Mouse (Mus musculus) hindlimb bud, embryonic 11.5 days (tissue): ENCODE data around the gene Cul4b.
"Not testable (repeated sequence)": the region's sequence is repeated elsewhere in the genome, so short reads cannot be mapped to it uniquely, and the experiment has no call there.

Experiments
- DNase-seq: peaks from one replicate; pipeline ENCODE4 v3.0.0-alpha.2; 2012; ENCODE audit warnings: low read depth, low spot score; ENCODE audit errors: extremely low spot score

The Cul4b gene

DNA sequence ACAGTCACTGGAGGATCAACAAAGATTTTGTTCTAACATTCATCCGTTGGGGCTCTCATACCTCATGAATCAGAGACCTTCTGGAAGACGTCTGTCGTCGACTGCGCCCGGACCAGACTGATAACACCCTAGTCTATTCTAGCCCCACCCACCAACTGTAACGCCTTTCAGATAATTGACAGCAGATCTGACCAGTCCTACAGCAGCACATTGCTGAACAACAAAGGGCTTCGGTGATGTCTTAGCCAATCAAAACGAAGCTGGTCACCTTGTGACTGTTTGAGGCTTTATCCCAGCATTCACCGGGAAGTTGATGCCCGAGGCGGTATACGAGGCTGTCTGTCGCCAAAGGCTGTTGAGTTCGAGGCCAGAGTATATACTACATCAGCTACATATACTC, at the start of gene Cul4b:
Gene Cul4b (minus strand): TSS at position 119 of the 400 bp plus-strand sequence.
- DNase-seq: no peak

GRCm38 (mm10) chrX:38600995-38601369, 25.0 kb upstream of the Cul4b start:
- DNase-seq: no peak

DNA sequence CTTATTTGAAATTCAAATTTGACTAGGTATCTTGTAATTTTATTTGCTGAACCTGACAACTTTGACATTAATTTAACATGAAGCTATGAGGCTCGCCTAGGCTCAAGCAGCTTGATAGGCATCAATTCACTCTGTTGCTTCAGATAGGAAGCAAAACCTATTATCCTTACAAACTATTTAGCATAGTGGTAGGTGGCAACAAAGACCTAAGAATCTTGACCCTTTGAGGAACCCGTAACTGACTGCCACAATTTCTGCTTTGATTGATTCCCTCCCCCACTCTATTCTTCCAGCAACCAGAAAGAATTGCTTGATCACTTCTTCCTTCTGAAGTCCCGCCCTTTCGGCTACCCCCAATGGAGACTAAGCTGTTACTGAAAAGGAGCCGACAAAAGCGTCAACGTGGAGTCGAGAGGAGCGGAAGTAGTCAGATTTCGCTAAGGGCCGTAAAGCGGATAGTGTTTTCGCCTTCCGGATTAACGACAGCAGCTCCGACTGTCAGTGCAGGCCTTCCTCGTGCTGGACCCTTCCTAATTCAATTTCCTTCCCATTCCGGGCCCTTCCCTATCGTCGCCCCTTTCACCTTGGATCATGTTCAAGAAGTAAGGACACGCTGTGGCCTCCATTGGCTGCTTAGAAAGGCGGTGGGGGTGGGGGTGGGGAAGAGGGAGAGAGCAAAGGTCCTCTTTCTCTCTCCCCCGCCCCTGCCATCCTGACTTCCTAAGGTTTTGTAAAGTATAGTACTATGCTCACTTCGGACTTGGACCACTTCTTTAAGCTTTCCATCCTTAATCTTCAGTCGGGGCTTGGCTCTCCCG, 24.4 kb upstream of the Cul4b start, which contains the start of gene Mcts1:
Gene Mcts1 (plus strand): TSS at position 402 of the 818 bp plus-strand sequence.
- DNase-seq: peak; percentile 54

DNA sequence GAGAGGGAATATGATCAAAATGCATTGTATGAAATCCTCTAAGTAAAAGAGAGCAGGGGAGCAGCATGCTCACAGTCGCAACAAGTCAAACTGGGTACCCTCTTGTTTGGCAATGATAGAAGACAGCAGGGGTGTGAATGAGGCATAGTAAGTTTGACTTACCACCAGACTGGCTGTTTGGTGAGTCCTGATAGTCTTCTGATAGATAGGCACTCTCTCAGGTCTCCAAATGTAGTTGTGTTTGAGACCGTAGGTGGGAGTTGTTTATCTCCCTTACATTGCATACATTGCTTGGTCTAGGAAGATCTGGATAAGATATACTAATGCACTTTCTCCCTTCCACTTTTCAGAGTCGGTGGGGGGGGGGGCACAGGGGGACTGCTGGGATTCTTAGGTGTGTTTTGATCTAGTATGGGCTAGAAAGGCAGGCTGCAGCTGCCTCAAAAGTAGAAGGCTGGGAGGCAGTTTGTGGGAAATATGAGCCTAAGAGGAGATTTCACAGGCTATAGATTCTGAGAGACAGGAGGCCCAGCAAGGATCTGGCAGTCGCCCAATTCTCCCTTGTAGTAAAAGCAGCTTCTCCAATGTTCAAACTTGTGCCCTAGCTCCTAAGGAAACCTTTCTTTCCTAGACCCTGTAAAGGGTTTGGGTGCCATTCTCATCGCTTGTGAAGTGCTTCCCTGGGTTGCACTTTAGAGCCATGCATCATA, 17.3 kb upstream of the Cul4b start:
- DNase-seq: no peak

- DNase-seq: no peak
Observed at GRCm38 (mm10) chrX:38591749-38592148, 15.8 kb upstream of the Cul4b start.

GRCm38 (mm10) chrX:38589827-38590226, 13.8 kb upstream of the Cul4b start:
- DNase-seq: no peak

DNA sequence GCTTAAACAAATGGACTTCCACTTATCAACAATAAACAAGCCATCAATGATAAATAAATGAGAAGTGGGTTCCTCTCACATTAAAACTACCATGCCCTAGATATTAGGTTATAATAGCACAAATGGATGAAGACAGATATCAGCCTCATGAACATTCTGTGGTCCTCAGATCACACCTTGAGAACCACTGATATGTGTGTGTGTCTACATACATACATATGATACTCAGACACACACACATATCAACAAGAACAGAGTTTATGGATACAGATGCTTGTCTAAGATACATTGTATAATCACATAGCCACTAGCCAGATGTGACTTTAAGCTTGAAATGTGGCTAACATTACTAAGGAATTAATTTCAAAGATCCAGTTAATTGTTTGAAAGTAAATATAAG, 7.3 kb upstream of the Cul4b start:
- no peak for DNase-seq

GRCm38 (mm10) chrX:38581140-38581539, 5.1 kb upstream of the Cul4b start:
- DNase-seq: no peak

DNA sequence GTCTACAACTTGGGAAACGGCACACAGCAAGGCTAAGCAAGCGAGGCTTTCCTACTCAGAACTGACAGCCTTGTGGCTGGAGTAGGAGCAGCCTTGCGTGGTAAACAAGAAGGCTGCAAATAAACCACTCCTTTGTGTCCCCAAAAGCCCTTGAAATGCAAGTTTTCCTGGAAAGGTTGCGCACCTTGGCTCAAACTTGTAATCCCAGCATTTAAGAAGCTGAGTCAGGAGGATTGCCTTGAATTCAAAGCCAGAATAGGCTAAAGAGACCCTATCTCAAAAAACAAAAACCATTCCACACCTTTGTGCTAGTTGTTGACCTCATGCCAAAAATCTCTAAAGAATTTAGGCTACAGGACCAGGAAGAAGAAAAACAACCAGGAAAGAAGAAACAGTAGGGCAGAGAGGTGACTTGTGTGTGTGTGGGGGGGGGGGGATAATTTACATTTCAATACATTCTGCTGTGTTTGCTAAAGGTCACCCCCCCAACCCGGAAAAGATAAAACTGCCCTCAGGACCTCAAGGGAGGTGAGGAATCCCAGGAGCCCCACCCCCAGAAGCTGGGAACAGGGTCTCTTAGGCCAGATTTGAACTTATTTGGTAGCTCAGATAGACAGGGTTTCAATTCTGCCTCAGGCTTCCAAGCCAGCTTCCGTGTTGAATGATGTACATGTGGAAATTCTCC, 9.3 kb downstream of the Cul4b start:
- DNase-seq: no peak

GRCm38 (mm10) chrX:38565176-38565542, 10.8 kb downstream of the Cul4b start:
- peak; percentile 8 for DNase-seq

DNA sequence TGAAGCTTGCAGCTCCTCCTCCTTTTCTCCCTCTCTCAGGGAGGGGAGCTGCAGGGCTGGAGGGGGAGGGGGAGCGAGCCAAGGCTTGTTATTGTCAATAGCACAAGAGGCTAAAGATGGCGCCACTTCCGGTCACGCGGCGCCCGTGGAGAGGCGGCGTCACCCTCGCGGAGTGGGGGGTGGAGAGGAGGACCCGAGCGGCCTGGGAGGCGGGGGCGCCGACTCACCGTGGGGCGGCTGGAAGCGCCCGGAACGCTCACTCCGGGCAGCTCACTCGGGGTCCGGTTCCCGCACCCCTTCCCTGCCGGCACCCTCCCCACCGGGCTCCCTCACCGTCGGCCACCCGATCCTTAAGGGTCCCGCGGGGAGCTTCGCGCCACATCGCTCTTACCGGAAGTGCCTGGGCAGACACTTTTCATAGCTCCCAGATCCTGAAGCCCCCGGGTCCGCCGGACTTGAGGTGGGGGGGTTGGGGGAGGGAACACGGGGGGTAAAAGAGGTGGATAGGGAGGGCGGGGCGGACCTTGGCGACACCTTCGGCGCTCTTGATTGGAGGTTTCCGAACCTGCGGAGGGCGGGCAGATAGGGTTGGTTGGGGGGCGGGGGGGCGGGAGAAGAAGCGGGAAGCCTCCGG, 11.3 kb downstream of the Cul4b start:
- peak; percentile 18 for DNase-seq

GRCm38 (mm10) chrX:38563941-38564541, 12.0 kb downstream of the Cul4b start:
- no peak for DNase-seq

DNA sequence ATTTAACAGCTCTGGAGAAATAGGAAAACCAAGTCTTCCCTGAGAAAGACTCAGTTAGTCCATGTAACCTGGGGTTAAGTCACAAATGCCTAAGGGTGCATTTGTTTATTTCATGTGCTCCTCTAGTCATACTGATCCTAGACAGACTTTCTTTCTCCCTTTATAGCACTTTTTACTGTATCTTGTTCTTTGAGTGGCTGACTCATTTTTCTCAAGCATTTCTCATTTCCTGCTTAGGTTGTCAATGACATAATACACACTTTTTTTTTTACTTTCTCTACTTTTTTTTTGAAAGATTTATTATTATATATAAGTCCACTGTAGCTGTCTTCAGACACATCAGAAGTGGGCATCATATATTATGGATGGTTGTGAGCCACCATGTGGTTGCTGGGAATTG, 22.7 kb downstream of the Cul4b start:
- DNase-seq: no peak

DNA sequence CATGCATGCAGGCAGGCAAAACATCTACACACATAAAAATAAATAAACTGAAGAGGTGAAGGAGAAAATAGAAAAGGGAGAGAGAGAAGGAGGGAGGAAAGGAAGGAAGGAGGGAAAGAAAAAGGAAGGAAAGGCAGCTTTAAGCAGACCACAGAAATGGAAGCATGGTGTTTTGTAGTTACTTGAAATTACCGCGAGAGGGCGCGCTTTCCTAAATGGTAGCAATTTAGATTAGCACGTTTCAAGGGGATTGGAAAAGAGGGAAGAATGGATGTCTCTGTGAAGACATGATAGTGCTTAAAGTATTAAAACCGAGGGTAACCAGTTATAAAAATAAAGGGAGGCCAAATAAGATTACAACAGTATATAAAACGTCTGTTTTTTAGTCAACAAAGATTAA, 61.4 kb downstream of the Cul4b start:
- DNase-seq: no peak

DNA sequence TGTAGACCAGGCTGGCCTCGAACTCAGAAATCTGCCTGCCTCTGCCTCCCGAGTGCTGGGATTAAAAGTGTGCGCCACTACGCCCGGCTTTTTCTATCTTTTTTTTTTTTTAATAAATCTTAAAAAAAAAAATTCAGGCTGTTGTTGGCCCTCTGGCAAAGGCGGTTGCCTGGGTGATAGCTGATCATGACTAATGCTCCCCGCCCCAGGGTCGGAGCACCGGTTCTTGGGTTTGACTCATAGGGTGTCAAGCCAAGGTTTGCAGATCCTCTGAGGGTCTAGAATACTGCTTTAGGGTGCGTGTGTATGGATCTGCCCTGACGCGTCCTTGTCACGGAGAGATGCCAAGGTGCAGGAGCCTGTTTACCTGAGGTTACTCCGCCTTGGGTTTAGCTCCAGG, 71.2 kb downstream of the Cul4b start:
- no peak for DNase-seq

GRCm38 (mm10) chrX:38502182-38502581, 73.8 kb downstream of the Cul4b start:
- DNase-seq: not testable (repeated sequence)

- not testable (repeated sequence) for DNase-seq
Observed at GRCm38 (mm10) chrX:38485464-38485863, 90.5 kb downstream of the Cul4b start.
